Mouse (Mus musculus) neural tube, embryonic 14.5 days (tissue): ENCODE results near the gene Myo1b. TPM values are rescaled to one million over a fixed set of nuclear protein-coding genes. Genes with fewer than 3 reads are reported as not detected.
A peak's percentile ranks its signal among the peaks of the same experiment; 100 is the strongest.

Experiments
- ATAC-seq: fragments of 200-750 bp; cut with Nextera tagmentation; 2 replicates; pipeline ENCODE4 v1.8.0; 2017; ENCODE audit warnings: low read depth, mild to moderate bottlenecking, moderate TSS enrichment, moderate library complexity
- H3K27ac ChIP-seq: fragments of 300-500 bp; sonication (generic); 2 replicates; pipeline ENCODE4 v1.5.1; 2014; ENCODE audit warnings: low read depth, mild to moderate bottlenecking, control low read depth, low read length, moderate library complexity, mixed read lengths
- H3K27me3 ChIP-seq: fragments of 300-500 bp; sonication (generic); 2 replicates; pipeline ENCODE4 v1.6.1; 2014; ENCODE audit warnings: low read length; ENCODE audit not compliant: control insufficient read depth, insufficient read depth
- H3K36me3 ChIP-seq: fragments of 300-500 bp; sonication (generic); 2 replicates; pipeline ENCODE4 v1.6.1; 2014; ENCODE audit warnings: low read length, mixed read lengths; ENCODE audit not compliant: control insufficient read depth, insufficient read depth
- H3K4me1 ChIP-seq: fragments of 300-500 bp; sonication (generic); 2 replicates; pipeline ENCODE4 v1.6.1; 2014; ENCODE audit warnings: low read length; ENCODE audit not compliant: control insufficient read depth, insufficient read depth
- H3K4me2 ChIP-seq: fragments of 300-500 bp; sonication (generic); 2 replicates; pipeline ENCODE4 v1.6.1; 2014; ENCODE audit warnings: mild to moderate bottlenecking, low read depth, low read length, control low read depth
- H3K4me3 ChIP-seq: fragments of 300-500 bp; sonication (generic); 2 replicates; pipeline ENCODE4 v1.5.1; 2014; ENCODE audit warnings: low read depth, low read length, control low read depth, mixed read lengths
- H3K9ac ChIP-seq: fragments of 300-500 bp; sonication (generic); replicated peaks from 2 replicates; pipeline ENCODE4 v1.6.1; 2014; ENCODE audit warnings: low read depth, mild to moderate bottlenecking, control low read depth, low read length, mixed read lengths
- H3K9me3 ChIP-seq: fragments of 300-500 bp; sonication (generic); 2 replicates; pipeline ENCODE4 v1.6.1; 2016; ENCODE audit warnings: low read length; ENCODE audit not compliant: control insufficient read depth
- WGBS: fragments of 180-500 bp; shearing (Covaris S2); extraction: QIAGEN DNeasy Blood & Tissue Kit; methylation state at CpG from one replicate; pipeline ENCODE4 v1.1.7; 2014; 5-methylcytosine and 5-hydroxymethylcytosine counted together
- polyA plus RNA-seq: library from polyadenylated mRNA; unstranded; fragments of >200 nt; fragmentation: Nextera tagmentation; extraction: Ambion mirVana; gene quantifications from 2 replicates; pipeline ENCODE4 v1.2.1, GENCODE M21; 2014

Gene Myo1b
- polyA plus RNA-seq, 1 experiment from 2014 or later = 74.8 TPM

GRCm38 (mm10) chr1:51907821-51908220, 8.1 kb downstream of the Myo1b start:
- H3K4me3 ChIP-seq = no peak overlapping the region
- H3K9me3 ChIP-seq = no peaks in the 10 kb centered on the region
- 34% methylated on average over 8 of the region's 8 CpGs for WGBS
- H3K9ac ChIP-seq = no peak overlapping the region
- H3K36me3 ChIP-seq = no peaks in the 10 kb centered on the region
- ATAC-seq = no peak
- H3K4me2 ChIP-seq = no peak overlapping the region
- peaks cover 8% of the 10 kb centered on the region; the same call in 1 of the 2 replicates for H3K4me1 ChIP-seq
- no peak overlapping the region for H3K27ac ChIP-seq
- H3K27me3 ChIP-seq = no peaks in the 10 kb centered on the region

- Histone ChIP-seq H3K4me3 (no peak overlapping the region), H3K4me1 (0 out of 2 replicates have a peak, but pooled peaks cover 5% of the 10 kb centered on the region), H3K36me3 (no peaks in the 10 kb centered on the region), H3K27ac (no peak overlapping the region), H3K9ac (no peak overlapping the region), H3K4me2 (no peak overlapping the region), H3K9me3 (no peaks in the 10 kb centered on the region), H3K27me3 (no peaks in the 10 kb centered on the region)
- no peak for ATAC-seq
- WGBS = 87% methylated on average over 8 of the region's 8 CpGs
Observed at GRCm38 (mm10) chr1:51906206-51906906, 9.5 kb downstream of the Myo1b start.

- Histone ChIP-seq H3K9me3 (no peaks in the 10 kb centered on the region), H3K27me3 (no peaks in the 10 kb centered on the region), H3K36me3 (no peaks in the 10 kb centered on the region), H3K4me2 (no peak overlapping the region), H3K4me3 (no peak overlapping the region), H3K4me1 (no peaks in the 10 kb centered on the region), H3K9ac (no peak overlapping the region), H3K27ac (no peak overlapping the region)
- ATAC-seq = no peak
- WGBS = 86% methylated on average over 6 of the region's 6 CpGs
Observed at GRCm38 (mm10) chr1:51905073-51905472, 10.8 kb downstream of the Myo1b start.

GRCm38 (mm10) chr1:51897160-51897572, 18.7 kb downstream of the Myo1b start:
- no peak overlapping the region for H3K4me3 ChIP-seq
- no peaks in the 10 kb centered on the region for H3K36me3 ChIP-seq
- no peak for ATAC-seq
- no peaks in the 10 kb centered on the region for H3K27me3 ChIP-seq
- H3K4me1 ChIP-seq = peaks cover 6% of the 10 kb centered on the region; the same call in 1 of the 2 replicates
- no peaks in the 10 kb centered on the region for H3K9me3 ChIP-seq
- H3K27ac ChIP-seq = no peak overlapping the region
- no peak overlapping the region for H3K4me2 ChIP-seq
- H3K9ac ChIP-seq = no peak overlapping the region
- 48% methylated on average over 6 of the region's 6 CpGs for WGBS

- Histone ChIP-seq H3K27me3 (no peaks in the 10 kb centered on the region), H3K9me3 (no peaks in the 10 kb centered on the region), H3K9ac (no peak overlapping the region), H3K36me3 (no peaks in the 10 kb centered on the region), H3K27ac (no peak overlapping the region), H3K4me3 (no peak overlapping the region), H3K4me1 (peaks cover 6% of the 10 kb centered on the region; the same call in 1 of the 2 replicates), H3K4me2 (no peak overlapping the region)
- WGBS = 34% methylated on average over 10 of the region's 10 CpGs
- ATAC-seq = peak; percentile 49; the same call in 1 of the 2 replicates
Observed at GRCm38 (mm10) chr1:51895961-51896360, 19.9 kb downstream of the Myo1b start.

GRCm38 (mm10) chr1:51894721-51895120, 21.1 kb downstream of the Myo1b start:
- H3K4me1 ChIP-seq = peaks cover 6% of the 10 kb centered on the region; the same call in 1 of the 2 replicates

GRCm38 (mm10) chr1:51893521-51894355, 22.1 kb downstream of the Myo1b start:
- no peak overlapping the region for H3K27ac ChIP-seq
- no peak overlapping the region for H3K4me2 ChIP-seq
- peaks cover 6% of the 10 kb centered on the region; the same call in 1 of the 2 replicates for H3K4me1 ChIP-seq
- WGBS = 68% methylated on average over 16 of the region's 16 CpGs
- no peak overlapping the region for H3K4me3 ChIP-seq
- H3K36me3 ChIP-seq = no peaks in the 10 kb centered on the region
- H3K27me3 ChIP-seq = no peaks in the 10 kb centered on the region
- ATAC-seq = no peak
- no peaks in the 10 kb centered on the region for H3K9me3 ChIP-seq
- no peak overlapping the region for H3K9ac ChIP-seq

More at GRCm38 (mm10) chr1:51894721-51895120, 21.1 kb downstream of the Myo1b start:
- no peak overlapping the region for H3K4me3 ChIP-seq
- H3K9me3 ChIP-seq = no peaks in the 10 kb centered on the region
- H3K27me3 ChIP-seq = no peaks in the 10 kb centered on the region
- no peak for ATAC-seq
- H3K4me2 ChIP-seq = no peak overlapping the region
- H3K36me3 ChIP-seq = no peaks in the 10 kb centered on the region
- no peak overlapping the region for H3K9ac ChIP-seq
- WGBS = 70% methylated on average over 3 of the region's 3 CpGs
- H3K27ac ChIP-seq = no peak overlapping the region

- peaks cover 11% of the 10 kb centered on the region for H3K4me1 ChIP-seq
- no peak overlapping the region for H3K27ac ChIP-seq
- no peak overlapping the region for H3K4me3 ChIP-seq
- no peak for ATAC-seq
- 91% methylated on average over 4 of the region's 4 CpGs for WGBS
- no peaks in the 10 kb centered on the region for H3K27me3 ChIP-seq
- no peak overlapping the region for H3K4me2 ChIP-seq
- no peak overlapping the region for H3K9ac ChIP-seq
- no peaks in the 10 kb centered on the region for H3K9me3 ChIP-seq
- H3K36me3 ChIP-seq = no peaks in the 10 kb centered on the region
Observed at GRCm38 (mm10) chr1:51892005-51892404, 23.9 kb downstream of the Myo1b start.
